Mouse (Mus musculus) c-Kit-negative CD71-positive TER-119-positive erythroid progenitor cells, embryonic 14.5 days (primary cell): Measurements from ENCODE around the gene Mdm2.

ENCODE experiments used
- DNase-seq: peaks from one replicate; pipeline ENCODE4 v3.0.0-alpha.2; 2013; ENCODE audit warnings: low read depth, low spot score

The Mdm2 gene

GRCm38 (mm10) chr10:117682858-117683733 is 27.5 kb downstream of the Mdm2 start:
- DNase-seq = no peak

DNA sequence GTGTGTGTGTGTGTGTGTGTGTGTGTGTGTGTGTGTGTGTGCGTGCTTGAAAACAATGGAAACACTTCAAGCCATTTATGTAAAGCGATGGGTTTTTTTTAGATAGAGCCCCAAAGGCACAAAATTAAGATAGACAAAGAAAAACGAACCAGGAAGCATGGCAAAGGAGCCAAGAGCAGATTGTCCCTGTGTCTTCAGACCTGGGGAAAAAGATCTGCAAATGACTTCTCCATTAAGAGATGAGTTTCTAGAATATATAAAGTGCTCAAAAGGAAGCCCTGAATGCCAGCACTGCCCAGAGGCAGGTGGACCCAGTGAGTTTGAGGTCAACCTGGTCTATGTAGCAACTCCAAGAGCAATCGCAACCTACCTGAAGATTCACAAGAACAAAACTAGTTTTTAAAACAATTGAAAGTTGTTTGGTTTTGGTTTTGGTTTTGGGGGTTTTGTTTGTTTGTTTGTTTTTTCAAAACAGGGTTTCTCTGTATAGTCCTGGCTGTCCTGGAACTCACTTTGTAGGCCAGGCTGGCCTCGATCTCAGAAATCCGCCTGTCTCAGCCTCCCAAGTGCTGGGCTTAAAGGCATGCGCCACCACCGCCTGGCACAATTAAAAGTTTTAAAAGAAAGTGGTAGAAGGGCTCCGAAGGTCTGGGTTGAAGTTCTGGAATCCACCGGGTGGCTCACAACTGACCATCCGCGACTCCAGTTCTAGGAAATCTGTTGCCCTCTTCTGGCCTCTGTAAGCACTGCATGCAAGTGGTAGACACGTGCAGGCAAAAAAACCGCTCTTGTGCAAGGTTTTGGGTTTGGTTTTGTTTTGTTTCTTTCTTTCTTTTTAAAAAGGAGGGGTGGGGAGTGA is 28.3 kb downstream of the Mdm2 start:
- no peak for DNase-seq

- DNase-seq = no peak
Observed at GRCm38 (mm10) chr10:117681543-117681942, 29.0 kb downstream of the Mdm2 start.

DNA sequence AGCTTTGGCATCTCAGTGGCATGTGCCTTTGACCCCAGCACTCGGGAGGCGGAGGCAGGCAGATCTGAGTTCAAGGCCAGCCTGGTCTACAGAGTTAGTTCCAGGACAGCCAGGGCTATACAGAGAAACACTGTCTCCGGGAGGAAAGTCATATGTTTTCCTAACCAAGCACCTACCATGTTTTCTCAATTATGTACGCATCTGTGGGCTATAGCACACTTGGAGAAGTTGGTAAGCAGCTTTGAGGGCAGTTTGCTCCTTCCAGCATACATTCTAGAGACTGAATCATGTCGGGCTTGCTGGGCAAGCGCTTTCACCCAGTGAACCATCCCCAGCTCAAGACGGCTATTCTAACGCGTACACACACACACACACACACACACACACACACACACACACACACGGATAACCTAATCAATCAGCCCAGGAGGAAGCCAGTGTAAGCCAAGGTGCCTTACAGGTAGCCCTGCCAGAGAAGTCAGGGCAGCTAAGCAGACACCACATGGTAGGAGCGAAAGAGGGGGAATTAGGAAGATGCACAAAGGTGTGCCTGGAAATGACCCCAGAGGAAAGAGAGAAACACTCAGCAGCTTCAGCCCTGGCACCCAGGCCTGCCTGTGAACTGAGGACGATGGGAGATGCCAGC is 29.6 kb downstream of the Mdm2 start:
- no peak for DNase-seq

GRCm38 (mm10) chr10:117679963-117680473 is 30.5 kb downstream of the Mdm2 start:
- DNase-seq = no peak

GRCm38 (mm10) chr10:117679029-117679686 is 31.4 kb downstream of the Mdm2 start:
- no peak for DNase-seq

- no peak for DNase-seq
Observed at GRCm38 (mm10) chr10:117678357-117678756, 32.2 kb downstream of the Mdm2 start.

- DNase-seq = no peak
Observed at GRCm38 (mm10) chr10:117677494-117678236, 32.9 kb downstream of the Mdm2 start.

- no peak for DNase-seq
Observed at GRCm38 (mm10) chr10:117676644-117677313, 33.8 kb downstream of the Mdm2 start.

GRCm38 (mm10) chr10:117676036-117676643 is 34.4 kb downstream of the Mdm2 start:
- DNase-seq = no peak

GRCm38 (mm10) chr10:117675096-117676035 is 35.2 kb downstream of the Mdm2 start:
- no peak for DNase-seq

DNA sequence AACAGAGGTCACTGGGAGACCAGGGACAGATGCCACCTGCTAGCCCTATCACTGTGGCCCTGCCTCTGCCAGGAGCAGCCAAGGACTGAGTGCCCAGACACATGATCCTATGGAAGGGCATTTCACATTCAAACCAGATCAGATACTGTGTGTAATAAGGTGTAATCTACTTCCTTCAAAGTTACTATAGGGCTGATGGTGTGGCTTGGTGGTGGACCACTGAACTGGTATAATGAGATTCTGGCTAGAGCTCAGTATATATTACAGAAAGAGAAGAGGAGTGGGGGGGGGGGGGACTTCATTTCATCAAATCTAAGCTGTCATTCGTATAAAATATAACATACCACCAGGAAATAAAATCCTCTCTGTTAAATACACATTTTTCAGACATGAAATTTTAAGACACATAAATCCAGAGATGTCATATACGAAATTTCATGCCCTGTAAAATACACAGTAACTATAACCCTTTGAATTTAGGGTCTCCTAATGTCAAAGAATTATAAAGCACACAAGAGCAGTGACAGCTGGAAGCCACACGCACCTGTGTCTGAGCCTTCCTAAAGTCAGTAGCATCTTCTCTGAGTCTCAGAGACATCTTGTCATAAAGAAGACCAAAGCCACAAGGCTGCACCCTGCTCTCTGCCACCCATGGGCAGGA is 36.1 kb downstream of the Mdm2 start:
- no peak for DNase-seq

DNA sequence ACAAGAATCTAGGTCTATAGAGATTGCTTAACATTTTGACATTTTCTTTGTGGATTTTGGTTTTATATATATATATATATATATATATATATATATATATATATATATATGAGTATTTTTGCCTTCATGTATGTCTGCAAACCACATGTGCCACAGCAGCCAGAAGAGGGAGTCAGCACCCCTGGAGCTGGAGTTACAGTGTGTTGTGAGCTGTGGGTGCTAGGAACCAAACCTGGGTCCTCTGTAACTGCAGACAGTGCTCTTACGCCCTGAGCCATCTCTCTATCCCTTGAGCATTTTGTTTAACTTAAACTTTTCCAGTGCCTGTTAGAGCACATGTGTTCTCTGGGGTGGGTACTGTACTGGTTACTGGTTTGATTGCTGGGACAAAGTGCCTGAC is 36.6 kb downstream of the Mdm2 start:
- DNase-seq = no peak

DNA sequence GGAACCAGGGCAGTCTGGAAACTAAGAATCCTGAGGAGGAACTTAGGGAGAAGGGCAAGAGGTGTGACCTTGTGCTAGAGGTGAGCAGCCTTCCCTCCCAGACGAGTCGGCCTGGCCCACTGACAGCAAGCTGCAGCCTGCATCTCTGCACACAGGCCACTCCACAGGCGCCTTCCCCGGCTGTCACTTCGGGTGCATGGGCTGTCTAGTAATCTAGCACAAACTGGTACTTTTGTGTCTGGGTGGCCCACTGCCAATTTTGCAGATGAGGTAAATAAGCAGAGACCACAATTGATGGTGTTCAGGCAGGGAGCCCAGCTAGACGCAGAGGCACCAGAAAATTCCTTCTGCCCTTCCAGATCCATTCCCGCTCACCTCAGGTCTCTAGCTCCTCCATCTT is 37.9 kb downstream of the Mdm2 start:
- no peak for DNase-seq

GRCm38 (mm10) chr10:117671930-117672666 is 38.5 kb downstream of the Mdm2 start:
- no peak for DNase-seq

DNA sequence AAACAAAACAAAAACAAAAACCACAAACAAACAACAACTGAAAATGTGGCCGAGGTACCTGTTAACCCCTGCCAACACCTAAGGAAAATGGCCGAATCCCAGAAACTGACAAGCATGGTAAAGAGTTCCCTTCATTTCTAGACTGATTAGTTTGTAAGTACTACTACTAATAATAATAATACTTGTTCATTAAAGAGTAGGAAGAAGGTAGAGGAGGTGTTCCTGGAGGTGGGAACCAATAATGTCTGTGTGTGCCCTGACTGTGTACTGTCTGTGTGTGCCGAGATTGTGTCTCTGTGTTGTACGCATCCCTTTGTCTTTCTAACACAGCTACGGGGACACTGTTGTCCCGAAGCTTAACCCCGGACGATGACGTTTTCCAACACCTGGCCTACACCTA is 39.3 kb downstream of the Mdm2 start:
- no peak for DNase-seq

DNA sequence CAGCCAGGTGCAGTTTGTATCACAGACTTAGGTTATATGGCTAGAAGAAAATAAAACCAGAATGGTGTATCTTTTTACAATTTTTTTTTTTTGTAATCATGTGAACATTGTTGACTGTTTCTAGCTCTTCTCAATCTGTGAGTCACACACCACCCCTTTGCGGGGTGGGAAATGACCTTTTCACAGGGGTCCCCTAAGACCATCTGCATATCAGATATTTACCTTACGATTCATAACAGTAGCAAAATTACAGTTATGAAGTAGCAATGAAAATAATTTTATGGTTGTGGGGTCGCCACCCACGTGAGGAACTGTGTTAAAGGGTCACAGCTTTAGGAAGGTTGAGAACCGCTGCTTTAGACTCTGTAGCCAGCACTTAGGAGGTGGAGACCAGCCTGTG is 39.8 kb downstream of the Mdm2 start:
- no peak for DNase-seq
